Mouse (Mus musculus) stomach, postnatal 0 days (tissue): Measurements from ENCODE around the gene Macc1.

Source experiments
- CTCF ChIP-seq: IDR thresholded peaks from 2 replicates; pipeline ENCODE4 v1.5.1; 2016; ENCODE audit warnings: antibody characterized with exemption, low read depth, mild to moderate bottlenecking, moderate library complexity
- EP300 ChIP-seq: optimal IDR thresholded peaks from 2 replicates; pipeline ENCODE3; 2016; ENCODE audit warnings: antibody characterized with exemption

- TF ChIP-seq CTCF (no peak), EP300 (no peak)
Observed at GRCm38 (mm10) chr12:119440720-119441119, 126.7 kb downstream of the Macc1 start.
